Mouse (Mus musculus): Measurements from ENCODE around the gene Kdm5b.
"Not testable (repeated sequence)": the region's sequence is repeated elsewhere in the genome, so short reads cannot be mapped to it uniquely, and the experiment has no call there.

The Kdm5b gene

GRCm38 (mm10) chr1:134559976-134560375 is at the start of gene Kdm5b:
TSS of gene Kdm5b (plus strand) at chr1:134560171.
- peak; percentile 91 to 96 for DNase-seq

GRCm38 (mm10) chr1:134512183-134512582 is 47.8 kb upstream of the Kdm5b start:
- DNase-seq: no peak

DNA sequence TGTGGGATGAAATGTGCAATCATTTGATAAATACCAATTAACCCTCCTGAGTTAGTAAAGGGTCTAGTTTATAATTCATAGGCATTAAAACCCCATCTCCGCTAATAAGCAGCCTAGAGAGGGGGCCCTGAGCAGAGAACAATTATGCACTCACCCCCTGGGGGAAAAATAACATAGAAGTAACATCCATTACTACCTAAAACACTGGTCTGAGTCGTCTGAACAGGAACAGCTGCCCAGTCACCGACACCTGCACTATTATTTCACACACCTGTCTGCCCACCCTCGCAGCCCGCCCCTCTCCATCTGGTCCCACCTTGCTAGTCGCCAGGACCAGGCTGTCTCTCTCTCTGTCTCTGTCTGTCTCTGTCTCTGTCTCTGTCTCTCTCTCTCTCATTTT is 47.4 kb upstream of the Kdm5b start:
- no peak for DNase-seq

GRCm38 (mm10) chr1:134513312-134513860 is 46.6 kb upstream of the Kdm5b start:
- DNase-seq: peak; percentile 14 to 49

DNA sequence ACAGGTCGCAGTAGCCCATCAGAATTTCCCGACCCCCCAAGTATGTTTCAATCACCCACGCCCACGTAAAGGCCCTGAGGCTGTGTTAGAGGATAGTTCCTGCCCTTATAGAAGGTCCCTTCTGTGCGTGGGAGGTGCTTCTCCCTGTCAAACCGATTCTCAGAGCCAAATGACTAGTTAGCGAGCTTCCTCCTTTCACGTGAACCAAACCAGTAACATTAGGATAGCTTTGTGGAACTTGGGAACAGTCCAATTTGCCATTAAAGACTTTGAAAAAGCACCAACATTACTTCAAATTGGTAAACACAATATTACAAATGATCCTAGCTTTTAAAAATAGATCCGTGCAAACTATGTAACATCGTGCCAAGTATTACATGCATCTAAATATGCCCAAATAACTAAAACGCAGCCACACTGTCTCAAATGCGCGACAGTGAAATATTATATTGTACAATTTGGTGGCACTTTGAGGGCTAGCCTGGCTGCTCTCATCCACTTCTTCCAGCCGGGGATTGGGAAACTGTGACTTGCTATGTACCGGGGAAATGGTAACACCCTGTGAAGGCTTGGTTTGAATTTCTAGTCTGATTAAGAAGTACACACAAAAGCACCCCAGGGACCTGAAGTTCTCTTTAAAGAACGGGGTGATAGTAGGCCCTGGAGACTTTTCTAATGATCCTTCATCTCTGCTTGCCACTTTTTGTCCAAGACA is 45.9 kb upstream of the Kdm5b start:
- no peak for DNase-seq

DNA sequence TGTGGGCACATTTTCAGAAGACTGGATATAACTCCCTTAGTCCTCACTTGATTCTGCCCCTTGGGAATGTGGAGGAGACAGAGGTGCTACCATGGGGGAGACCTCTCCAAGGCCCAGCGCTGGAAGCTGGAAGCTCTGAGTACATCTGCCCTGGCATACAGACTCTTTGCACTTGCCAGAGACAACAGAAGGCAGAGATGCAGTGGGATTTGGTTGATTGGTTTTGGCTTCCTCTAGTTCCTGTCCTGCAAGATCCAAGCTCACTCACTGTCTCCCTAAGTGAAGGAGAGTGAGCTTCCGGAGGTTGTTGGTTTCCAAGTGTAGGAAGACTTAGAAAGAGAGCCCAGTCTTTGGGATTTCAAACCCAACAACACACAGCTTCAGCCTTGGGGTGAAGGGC is 44.1 kb upstream of the Kdm5b start:
- DNase-seq: no peak

GRCm38 (mm10) chr1:134516491-134517198 is 43.3 kb upstream of the Kdm5b start:
- peak in 1 of 2 experiments; percentile 7 for DNase-seq

DNA sequence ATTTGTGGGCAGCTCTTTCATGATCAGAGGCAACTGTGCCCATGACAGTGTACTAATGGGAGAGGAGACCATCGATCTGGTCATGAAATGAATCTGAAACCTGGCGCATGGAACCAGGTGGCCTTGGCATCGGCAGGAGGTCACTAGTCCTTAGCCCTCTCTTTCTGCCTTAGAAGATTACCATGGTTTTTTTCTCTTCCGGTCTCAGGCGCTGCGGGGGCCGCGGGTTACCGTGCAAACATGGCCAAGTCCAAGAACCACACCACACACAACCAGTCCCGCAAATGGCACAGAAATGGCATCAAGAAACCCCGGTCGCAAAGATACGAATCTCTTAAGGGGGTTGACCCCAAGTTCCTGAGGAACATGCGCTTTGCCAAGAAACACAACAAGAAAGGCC is 42.1 kb upstream of the Kdm5b start:
- DNase-seq: not testable (repeated sequence)

- DNase-seq: peak; percentile 90 to 93
Observed at GRCm38 (mm10) chr1:134518677-134519076, 41.3 kb upstream of the Kdm5b start.

GRCm38 (mm10) chr1:134519201-134519600 is 40.8 kb upstream of the Kdm5b start:
- not testable (repeated sequence) for DNase-seq

- DNase-seq: no peak
Observed at GRCm38 (mm10) chr1:134520001-134520721, 39.8 kb upstream of the Kdm5b start.

DNA sequence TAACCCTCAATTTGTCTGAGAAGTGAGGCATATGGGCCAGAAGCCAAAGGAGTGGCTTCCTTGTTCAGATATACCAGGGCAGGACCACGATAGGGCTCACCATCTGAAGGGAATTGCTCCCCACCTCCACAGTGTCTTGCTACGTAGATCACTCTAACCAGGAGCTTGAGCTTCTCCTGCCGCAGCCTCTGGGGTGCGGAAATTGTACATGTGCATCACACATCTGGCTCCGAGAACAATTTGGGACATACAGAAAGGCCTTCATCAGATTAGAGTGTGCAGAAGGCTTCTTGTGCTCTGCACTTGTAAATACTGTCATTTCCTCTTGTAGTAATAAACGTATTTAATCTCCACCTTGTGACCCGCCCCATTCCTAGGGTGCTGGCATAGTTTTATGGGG is 38.8 kb upstream of the Kdm5b start:
- DNase-seq: no peak

- no peak for DNase-seq
Observed at GRCm38 (mm10) chr1:134522325-134522724, 37.6 kb upstream of the Kdm5b start.

DNA sequence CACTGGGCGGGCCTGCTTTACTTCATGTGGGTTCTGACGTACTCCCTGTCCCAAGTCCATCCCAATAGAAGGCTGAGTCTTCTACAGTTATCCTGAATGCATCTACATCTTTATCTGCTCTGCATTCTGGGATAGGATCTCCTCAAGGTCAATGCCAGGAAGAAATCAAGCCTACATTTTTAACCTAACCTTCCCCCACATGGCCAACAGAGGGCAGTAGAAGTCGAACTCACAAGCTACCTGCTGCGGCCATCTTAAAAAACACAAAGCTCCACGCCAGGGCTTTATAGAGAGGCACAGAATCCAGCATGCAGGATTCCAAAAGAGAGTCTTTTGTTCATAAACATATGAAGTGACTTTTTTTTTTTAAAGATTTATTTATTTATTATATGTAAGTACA is 35.5 kb upstream of the Kdm5b start:
- DNase-seq: peak; percentile 20

GRCm38 (mm10) chr1:134525015-134525414 is 35.0 kb upstream of the Kdm5b start:
- DNase-seq: no peak

- DNase-seq: no peak
Observed at GRCm38 (mm10) chr1:134526752-134527151, 33.2 kb upstream of the Kdm5b start.

GRCm38 (mm10) chr1:134530618-134531017 is 29.4 kb upstream of the Kdm5b start:
- DNase-seq: no peak

- not testable (repeated sequence) for DNase-seq
Observed at GRCm38 (mm10) chr1:134533710-134534109, 26.3 kb upstream of the Kdm5b start.

- DNase-seq: no peak
Observed at GRCm38 (mm10) chr1:134535054-134535453, 24.9 kb upstream of the Kdm5b start.

GRCm38 (mm10) chr1:134535513-134535912 is 24.5 kb upstream of the Kdm5b start:
- no peak for DNase-seq

- DNase-seq: no peak
Observed at GRCm38 (mm10) chr1:134540610-134541009, 19.4 kb upstream of the Kdm5b start.

DNA sequence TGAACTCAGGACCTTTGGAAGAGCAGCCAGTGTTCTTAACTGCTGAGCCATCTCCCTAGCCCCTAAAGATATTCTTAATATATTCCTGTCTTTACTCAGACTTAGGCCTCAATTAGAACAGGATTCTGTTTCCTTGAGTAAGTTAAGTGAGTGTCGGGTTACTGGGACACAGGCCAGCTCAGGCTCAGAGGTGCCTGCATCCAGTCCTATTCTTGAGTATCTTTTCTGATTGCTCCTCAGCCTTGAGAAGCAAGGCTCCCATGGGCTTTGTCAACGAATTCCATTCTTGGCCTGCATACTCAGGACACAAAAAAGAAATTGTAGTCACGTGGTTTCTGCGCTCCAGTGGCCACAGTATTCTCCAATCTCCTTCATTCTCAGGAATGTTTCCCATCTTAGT is 11.7 kb upstream of the Kdm5b start:
- no peak for DNase-seq

DNA sequence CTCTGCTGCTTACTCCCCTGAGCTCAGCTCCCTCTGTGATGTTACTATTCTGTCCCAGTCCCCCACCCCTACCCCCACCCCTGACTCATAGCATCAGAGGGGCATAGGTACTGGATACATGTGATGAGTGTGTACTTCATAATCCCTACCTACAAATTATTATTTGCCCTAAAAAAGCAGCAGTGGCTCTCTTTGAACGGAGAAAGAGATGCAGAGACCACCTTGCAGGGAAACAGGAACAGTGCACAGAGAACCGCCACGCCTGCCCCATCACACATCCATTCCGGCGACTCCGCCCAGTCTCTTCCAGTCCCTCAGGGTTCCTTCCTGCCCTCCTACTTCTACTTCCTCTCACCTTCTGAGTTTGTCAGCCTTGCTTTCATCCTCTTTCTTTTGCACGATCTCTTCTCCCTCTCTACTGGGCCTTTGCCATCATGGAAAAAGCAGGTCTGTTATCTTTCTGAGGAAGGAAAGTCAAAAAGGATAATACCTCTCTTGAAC is 10.3 kb upstream of the Kdm5b start, which contains the start of gene Mgat4e:
Gene Mgat4e, minus strand, starts transcription at position 51 of the 501 bp plus-strand sequence.
- no peak for DNase-seq

All from kidney, postnatal 36 days (tissue).